Mouse (Mus musculus) E14TG2a.4 (cell line): ENCODE measurements at regions not wholly inside any gene's neighbourhood (a gene's known extent, or its start where the extent isn't known, plus 50 kb on each side); places are given as distances from the start of the nearest gene placed in this dataset.

Experiments used
- CTCF ChIP-seq: conservative IDR thresholded peaks from 2 replicates; pipeline ENCODE4 v1.5.1; 2014; ENCODE audit warnings: low read length
- NANOG ChIP-seq: IDR thresholded peaks from 2 replicates; pipeline ENCODE4 v1.6.1; 2014; ENCODE audit warnings: borderline replicate concordance, low read length, mixed read lengths
- POU5F1 ChIP-seq: IDR thresholded peaks from 2 replicates; pipeline ENCODE4 v1.6.1; 2014; ENCODE audit warnings: low read length, borderline replicate concordance

- no peak for TF ChIP-seq CTCF
- TF ChIP-seq POU5F1 = no peak
- no peak for TF ChIP-seq NANOG
Measured at GRCm38 (mm10) chr3:14975203-14975602, 89.1 kb downstream of the Car2 start.
